Mouse (Mus musculus): ENCODE data around the gene Ap2a1. TPM values are rescaled to one million over a fixed set of nuclear protein-coding genes. Genes with fewer than 3 reads are reported as not detected.

Ap2a1 gene
- polyA plus RNA-seq, 1 experiment from 2014 or later: 29.5 TPM

GRCm38 (mm10) chr7:44971142-44971541 lies 41.8 kb upstream of the Ap2a1 start:
- H3K4me2 ChIP-seq (ENCODE audit: low read depth, low read length): peak overlapping the region; percentile 89; the same call in 1 of the 2 replicates
- H3K9ac ChIP-seq (replicated peaks): no peak overlapping the region
- no peak overlapping the region for H3K4me3 ChIP-seq (ENCODE audit: low read depth, low read length)
- no peaks in the 10 kb centered on the region for H3K9me3 ChIP-seq (ENCODE audit: low read length)
- DNase-seq (no peak), ATAC-seq (no peak)
- H3K27me3 ChIP-seq (ENCODE audit: insufficient read depth, low read length): peaks cover 3% of the 10 kb centered on the region; the same call in 1 of the 2 replicates
- WGBS (ENCODE audit: insufficient replicate concordance): 66% methylated on average over 7 of the region's 7 CpGs
- TF ChIP-seq EP300 (IDR thresholded peaks at IDR 0.05; ENCODE audit: low read depth): no peak
- TF ChIP-seq CTCF (IDR thresholded peaks at IDR 0.05; ENCODE audit: low read depth): no peak
- H3K36me3 ChIP-seq (replicated peaks; ENCODE audit: insufficient read depth, low read length): no peaks in the 10 kb centered on the region
- H3K27ac ChIP-seq (ENCODE audit: low read depth): no peak overlapping the region
- H3K4me1 ChIP-seq (ENCODE audit: insufficient read depth): peaks cover 15% of the 10 kb centered on the region

GRCm38 (mm10) chr7:44970231-44970691 lies 41.0 kb upstream of the Ap2a1 start:
- 2% methylated on average over 36 of the region's 36 CpGs for WGBS (ENCODE audit: insufficient replicate concordance)
- no peaks in the 10 kb centered on the region for H3K9me3 ChIP-seq (ENCODE audit: low read length)
- H3K9ac ChIP-seq (replicated peaks): 0 out of 2 replicates have a peak overlapping the region, but pooled peaks have one; percentile 34
- H3K4me3 ChIP-seq (ENCODE audit: low read depth, low read length): peak overlapping the region; percentile 48
- ATAC-seq (peak; percentile 87), DNase-seq (peak; percentile 75)
- peak overlapping the region; percentile 89 for H3K4me2 ChIP-seq (ENCODE audit: low read depth, low read length)
- H3K36me3 ChIP-seq (replicated peaks; ENCODE audit: insufficient read depth, low read length): no peaks in the 10 kb centered on the region
- no peak for TF ChIP-seq CTCF (IDR thresholded peaks at IDR 0.05; ENCODE audit: low read depth)
- TF ChIP-seq EP300 (IDR thresholded peaks at IDR 0.05; ENCODE audit: low read depth): no peak
- H3K4me1 ChIP-seq (ENCODE audit: insufficient read depth): peaks cover 15% of the 10 kb centered on the region
- H3K27ac ChIP-seq (ENCODE audit: low read depth): no peak overlapping the region
- peaks cover 3% of the 10 kb centered on the region; the same call in 1 of the 2 replicates for H3K27me3 ChIP-seq (ENCODE audit: insufficient read depth, low read length)

GRCm38 (mm10) chr7:44966638-44967037 lies 37.3 kb upstream of the Ap2a1 start:
- Histone ChIP-seq H3K9me3 (ENCODE audit: low read length) (no peaks in the 10 kb centered on the region), H3K36me3 (replicated peaks; ENCODE audit: insufficient read depth, low read length) (no peaks in the 10 kb centered on the region), H3K27ac (ENCODE audit: low read depth) (no peak overlapping the region), H3K27me3 (ENCODE audit: insufficient read depth, low read length) (peaks cover 3% of the 10 kb centered on the region; the same call in 1 of the 2 replicates), H3K9ac (replicated peaks) (no peak overlapping the region), H3K4me3 (ENCODE audit: low read depth, low read length) (no peak overlapping the region), H3K4me1 (ENCODE audit: insufficient read depth) (peaks cover 7% of the 10 kb centered on the region), H3K4me2 (ENCODE audit: low read depth, low read length) (no peak overlapping the region)
- TF ChIP-seq EP300 (IDR thresholded peaks at IDR 0.05; ENCODE audit: low read depth) (no peak), CTCF (IDR thresholded peaks at IDR 0.05; ENCODE audit: low read depth) (peak; percentile 23; the same call in 1 of the 2 replicates)
- ATAC-seq: no peak
- no peak for DNase-seq
- WGBS (ENCODE audit: insufficient replicate concordance): 66% methylated on average over 14 of the region's 15 CpGs

- Histone ChIP-seq H3K4me3 (ENCODE audit: low read depth, low read length) (no peak overlapping the region), H3K27me3 (ENCODE audit: insufficient read depth, low read length) (peaks cover under 1% of the 10 kb centered on the region; the same call in 1 of the 2 replicates), H3K9me3 (ENCODE audit: low read length) (no peaks in the 10 kb centered on the region), H3K36me3 (replicated peaks; ENCODE audit: insufficient read depth, low read length) (no peaks in the 10 kb centered on the region), H3K9ac (replicated peaks) (no peak overlapping the region), H3K27ac (ENCODE audit: low read depth) (no peak overlapping the region), H3K4me2 (ENCODE audit: low read depth, low read length) (no peak overlapping the region), H3K4me1 (ENCODE audit: insufficient read depth) (peaks cover 5% of the 10 kb centered on the region)
- no peak for TF ChIP-seq EP300 (IDR thresholded peaks at IDR 0.05; ENCODE audit: low read depth)
- TF ChIP-seq CTCF (IDR thresholded peaks at IDR 0.05; ENCODE audit: low read depth): peak; percentile 37
- no peak for ATAC-seq
- DNase-seq: no peak
- WGBS (ENCODE audit: insufficient replicate concordance): 65% methylated on average over 7 of the region's 7 CpGs
These were observed 36.7 kb upstream of the Ap2a1 start for GRCm38 (mm10) chr7:44965975-44966374.

GRCm38 (mm10) chr7:44964990-44965389 lies 35.7 kb upstream of the Ap2a1 start:
- H3K27me3 ChIP-seq (ENCODE audit: insufficient read depth, low read length): no peaks in the 10 kb centered on the region
- DNase-seq (no peak), ATAC-seq (no peak)
- H3K36me3 ChIP-seq (replicated peaks; ENCODE audit: insufficient read depth, low read length): no peaks in the 10 kb centered on the region
- H3K4me2 ChIP-seq (ENCODE audit: low read depth, low read length): no peak overlapping the region
- H3K4me3 ChIP-seq (ENCODE audit: low read depth, low read length): no peak overlapping the region
- no peak overlapping the region for H3K27ac ChIP-seq (ENCODE audit: low read depth)
- whole genome bisulfite sequencing (ENCODE audit: insufficient replicate concordance): 82% methylated on average over 13 of the region's 13 CpGs
- H3K9me3 ChIP-seq (ENCODE audit: low read length): no peaks in the 10 kb centered on the region
- H3K9ac ChIP-seq (replicated peaks): no peak overlapping the region
- H3K4me1 ChIP-seq (ENCODE audit: insufficient read depth): no peaks in the 10 kb centered on the region
- TF ChIP-seq EP300 (IDR thresholded peaks at IDR 0.05; ENCODE audit: low read depth) (no peak), CTCF (IDR thresholded peaks at IDR 0.05; ENCODE audit: low read depth) (no peak)

- ATAC-seq (no peak), DNase-seq (no peak)
- Histone ChIP-seq H3K27me3 (ENCODE audit: insufficient read depth, low read length) (no peaks in the 10 kb centered on the region), H3K9ac (replicated peaks) (no peak overlapping the region), H3K4me1 (ENCODE audit: insufficient read depth) (no peaks in the 10 kb centered on the region), H3K36me3 (replicated peaks; ENCODE audit: insufficient read depth, low read length) (no peaks in the 10 kb centered on the region), H3K4me3 (ENCODE audit: low read depth, low read length) (no peak overlapping the region), H3K27ac (ENCODE audit: low read depth) (no peak overlapping the region), H3K9me3 (ENCODE audit: low read length) (no peaks in the 10 kb centered on the region), H3K4me2 (ENCODE audit: low read depth, low read length) (no peak overlapping the region)
- WGBS (ENCODE audit: insufficient replicate concordance): 64% methylated on average over 5 of the region's 5 CpGs
- no peak for TF ChIP-seq EP300 (IDR thresholded peaks at IDR 0.05; ENCODE audit: low read depth)
- TF ChIP-seq CTCF (IDR thresholded peaks at IDR 0.05; ENCODE audit: low read depth): no peak
These were observed 33.5 kb upstream of the Ap2a1 start for GRCm38 (mm10) chr7:44962831-44963230.

Measured in liver, postnatal 0 days (tissue).